Mouse (Mus musculus) heart, postnatal 10 days (tissue): ENCODE measurements at regions not wholly inside any gene's neighbourhood (a gene's known extent, or its start where the extent isn't known, plus 50 kb on each side); places are given as distances from the start of the nearest gene placed in this dataset.

Source experiments
- DNase-seq, 2 experiments: peaks; one replicate each; pipeline ENCODE4 v3.0.0; 2021
- intact Hi-C: fragments of 180-260 bp; cut with DNase I; formaldehyde crosslinking; loops from one replicate; pipeline ENCODE4 v1.15.1; 2025

DNA sequence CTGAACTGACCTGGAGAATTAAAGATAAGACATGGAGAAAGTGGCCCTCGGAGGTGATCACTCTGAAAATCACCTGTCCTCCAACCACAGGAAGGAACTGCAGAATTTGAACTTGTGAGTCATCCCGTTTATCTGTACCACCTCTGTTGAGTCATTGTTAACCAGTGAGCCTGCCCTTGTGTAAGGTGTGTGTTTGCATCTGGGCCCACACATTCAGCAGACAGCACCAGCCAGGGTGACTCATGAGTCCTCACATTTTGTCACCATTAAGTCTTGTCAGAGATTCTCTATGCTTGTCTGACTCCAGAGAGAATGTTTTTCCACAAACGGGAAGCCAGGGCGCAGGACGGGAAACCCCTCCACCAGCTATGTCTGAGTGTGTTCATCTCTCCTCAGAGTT is 75.0 kb upstream of the Tspan2 start:
- no peak for DNase-seq
- intact Hi-C loops, result no loop called here

DNA sequence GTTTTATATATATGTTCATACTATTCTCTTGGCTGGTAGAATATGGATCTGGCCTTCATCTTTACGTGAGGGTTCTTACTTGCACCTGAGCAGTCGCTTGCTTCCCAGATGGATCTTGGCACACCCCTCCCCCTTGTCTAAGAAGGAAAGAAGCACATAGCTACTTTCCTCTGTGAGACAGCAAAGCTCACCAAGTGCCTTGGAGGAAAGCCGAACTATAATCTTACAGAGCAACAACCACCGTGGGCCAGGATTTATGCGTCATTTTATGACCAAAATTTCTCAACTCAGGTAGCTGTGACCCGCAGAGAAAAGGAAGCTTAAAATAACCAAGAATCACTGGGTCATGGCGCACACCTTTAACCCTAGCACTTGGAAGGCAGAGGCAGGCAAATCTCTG is 73.0 kb upstream of the Tspan2 start:
- intact Hi-C loops, result no loop called here

DNA sequence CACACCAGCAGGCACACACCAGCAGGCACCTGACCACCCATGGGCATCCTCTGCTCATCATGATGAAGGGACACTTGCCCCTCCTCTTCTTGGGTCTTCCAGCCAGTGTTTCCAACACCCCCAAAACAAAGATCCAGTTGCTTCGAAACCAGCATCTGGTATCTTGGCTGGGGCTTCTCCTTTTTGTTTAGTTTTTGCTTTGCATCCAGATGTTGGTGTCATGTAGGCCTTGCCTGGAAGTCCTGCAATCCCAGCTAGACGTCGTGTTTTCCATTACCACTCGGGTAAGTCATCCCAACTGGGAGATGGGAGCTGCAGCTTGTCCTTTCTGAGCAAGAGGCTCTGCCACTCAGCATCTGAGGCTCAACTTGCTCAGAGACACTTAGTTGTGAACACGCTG is 70.6 kb upstream of the Tspan2 start:
- intact Hi-C loops, result no loop called here
- no peak for DNase-seq

More for the DNA sequence above, 73.0 kb upstream of the Tspan2 start:
- DNase-seq, result no peak

DNA sequence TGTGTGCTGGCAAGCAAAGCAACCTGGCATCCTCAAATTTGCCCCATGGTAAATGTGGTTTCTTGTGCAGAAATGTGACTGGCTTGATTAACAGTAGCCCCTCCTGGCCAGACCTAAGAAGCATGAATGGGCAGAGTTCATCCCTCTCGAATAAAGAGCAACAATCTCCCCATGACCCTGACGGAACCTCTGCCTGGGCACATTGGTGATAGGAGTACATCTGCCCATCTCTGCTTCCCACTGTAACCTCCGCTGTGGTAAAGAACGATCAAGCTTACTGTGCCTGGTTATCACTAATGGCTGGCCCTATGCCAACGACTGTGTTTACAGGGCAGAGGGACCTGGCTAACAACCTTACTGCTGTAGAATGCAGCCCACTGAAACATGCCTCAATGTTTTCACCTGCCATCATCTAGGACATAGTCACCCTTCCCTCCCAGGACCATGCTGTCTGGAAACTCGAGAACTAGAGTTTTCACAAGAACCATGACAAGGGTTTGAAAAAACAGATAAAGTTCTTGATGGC is 69.6 kb upstream of the Tspan2 start:
- no peak for DNase-seq
- intact Hi-C loops, result no loop called here

DNA sequence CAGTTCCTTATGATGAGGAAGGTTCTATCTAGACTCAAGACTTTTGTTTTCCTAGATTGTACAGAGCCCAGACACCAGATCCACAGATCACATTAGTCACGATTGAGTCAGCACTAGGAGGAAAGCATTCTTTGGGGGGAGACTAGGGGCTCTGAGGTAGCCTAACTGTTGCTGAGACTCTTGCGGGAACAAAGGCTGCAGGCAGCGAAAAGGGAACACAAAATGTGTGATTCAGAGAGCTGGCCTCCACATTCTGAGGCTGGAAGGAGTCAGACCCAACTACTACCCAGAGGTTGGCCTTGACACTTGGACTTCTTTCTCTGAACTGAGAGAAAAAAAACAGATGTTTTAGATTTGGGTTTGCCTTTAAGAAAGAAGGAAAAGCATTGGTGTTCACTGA is 66.5 kb upstream of the Tspan2 start:
- no peak for DNase-seq
- intact Hi-C loops, result no loop called here

DNA sequence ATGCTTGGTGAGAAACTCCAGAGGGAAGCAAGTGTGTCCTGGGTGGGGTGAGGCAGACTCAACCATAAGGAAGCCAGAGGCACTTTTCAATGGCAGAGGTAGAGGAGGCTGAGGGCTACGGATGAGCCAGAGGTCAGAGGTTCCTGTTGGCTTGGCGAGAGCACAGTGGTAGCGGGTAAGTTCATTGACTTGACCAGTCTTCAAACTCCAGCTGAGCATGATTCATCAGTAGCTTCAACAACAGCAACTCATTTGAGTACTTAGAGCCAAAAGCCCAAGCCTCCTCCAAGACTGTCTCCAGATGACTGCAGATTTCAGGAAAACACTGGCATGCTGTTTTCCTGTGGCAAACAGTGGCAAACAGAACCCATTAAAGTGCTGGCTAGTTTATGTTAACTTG is 65.8 kb upstream of the Tspan2 start:
- intact Hi-C loops, result no loop called here
- no peak for DNase-seq

DNA sequence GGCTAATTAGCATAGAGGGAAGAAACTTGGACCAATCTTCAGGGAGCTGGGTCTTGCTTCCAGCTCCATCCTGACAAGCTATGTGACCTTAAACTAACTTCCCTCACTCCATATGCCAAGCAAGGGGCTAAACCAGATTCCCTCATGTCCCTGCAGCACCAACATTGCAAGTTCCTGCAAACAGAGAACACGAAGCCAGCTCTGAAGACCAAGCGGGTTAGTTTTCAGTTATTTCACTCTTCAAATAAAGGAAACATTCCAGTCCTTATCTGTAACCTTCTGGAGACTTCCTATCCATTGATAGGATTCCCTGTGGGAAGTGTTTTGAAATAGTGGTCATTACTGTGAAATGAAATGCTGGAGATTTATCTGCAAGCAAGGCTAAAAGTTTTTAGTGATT is 64.4 kb upstream of the Tspan2 start:
- peak; percentile 36 to 51 for DNase-seq
- intact Hi-C loops, result no loop called here

DNA sequence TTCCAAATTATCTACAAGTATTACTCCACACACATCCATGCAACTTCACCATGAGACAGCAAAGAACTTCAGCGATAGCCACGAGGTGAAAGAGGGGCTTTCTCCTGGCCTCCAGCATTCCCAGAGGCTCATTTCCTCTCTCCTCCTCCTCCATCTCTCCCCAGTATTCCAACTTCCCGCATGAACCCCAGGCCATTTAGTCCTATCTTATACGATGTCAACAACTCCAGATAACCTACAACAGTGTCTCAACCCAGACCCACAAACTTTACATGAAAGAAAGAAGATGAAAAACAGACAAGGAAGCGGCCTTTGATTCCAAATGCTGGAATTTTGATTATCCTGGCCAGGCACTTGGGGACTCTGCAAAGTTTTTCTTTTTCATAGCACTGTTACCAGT is 63.8 kb upstream of the Tspan2 start:
- DNase-seq, result no peak
- intact Hi-C loops, result no loop called here

DNA sequence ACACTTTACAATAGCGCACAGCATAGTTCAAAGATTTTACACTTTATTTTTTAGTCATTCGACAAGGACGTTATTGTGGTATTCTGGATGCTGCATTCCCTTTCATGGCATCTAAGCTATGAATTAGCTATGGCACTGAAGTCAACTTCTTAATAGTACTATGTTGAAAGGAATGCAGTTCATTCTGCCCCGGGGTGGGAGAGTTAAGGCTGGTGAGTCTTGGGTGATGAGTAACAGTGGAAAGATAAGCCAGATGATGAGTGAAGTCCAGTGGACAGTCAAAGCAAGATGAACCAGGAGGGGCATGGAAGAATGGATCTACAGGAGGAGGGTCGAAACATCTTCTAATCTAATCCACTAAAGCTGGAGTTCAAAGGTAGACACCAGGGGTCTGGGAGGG is 63.4 kb upstream of the Tspan2 start:
- intact Hi-C loops, result no loop called here
- DNase-seq, result no peak

DNA sequence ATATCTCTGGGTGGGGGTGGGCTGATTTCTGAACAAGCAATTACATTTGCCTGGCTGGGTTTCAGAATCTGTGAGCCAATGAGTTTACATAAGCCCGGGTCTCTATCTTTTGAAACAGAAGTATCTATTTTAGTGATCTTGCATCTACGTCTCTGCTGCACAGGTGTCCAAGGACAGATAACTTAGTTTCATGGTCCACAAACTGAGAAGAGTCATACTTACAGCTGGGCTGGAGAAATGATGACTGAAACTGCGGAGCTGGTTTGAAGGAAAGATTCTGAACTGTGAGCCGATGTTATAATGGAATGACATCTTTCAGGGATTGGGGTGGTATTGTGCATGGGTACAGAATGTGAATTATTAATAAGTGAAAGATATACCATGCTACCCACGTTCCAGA is 60.8 kb upstream of the Tspan2 start:
- no peak for DNase-seq
- intact Hi-C loops, result no loop called here

DNA sequence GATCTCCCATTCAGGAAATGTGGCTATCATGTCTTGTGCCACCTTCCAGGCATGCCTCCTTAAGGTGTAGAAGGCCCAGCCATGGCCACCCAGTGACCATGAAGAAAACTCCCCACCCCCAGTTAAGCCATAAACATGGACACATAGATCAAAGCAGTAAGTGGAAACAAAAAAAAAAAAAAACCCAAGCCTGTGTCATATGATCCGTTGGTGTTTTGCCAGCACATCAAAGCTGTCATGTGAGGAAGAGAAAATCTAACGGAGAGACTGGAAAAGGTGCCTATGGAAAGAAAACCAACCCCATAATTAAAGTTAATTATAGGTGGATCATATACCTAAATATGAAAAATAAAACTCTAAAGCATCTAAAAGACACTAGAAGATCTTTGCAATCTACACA is 60.3 kb upstream of the Tspan2 start:
- no peak for DNase-seq
- intact Hi-C loops, result no loop called here

DNA sequence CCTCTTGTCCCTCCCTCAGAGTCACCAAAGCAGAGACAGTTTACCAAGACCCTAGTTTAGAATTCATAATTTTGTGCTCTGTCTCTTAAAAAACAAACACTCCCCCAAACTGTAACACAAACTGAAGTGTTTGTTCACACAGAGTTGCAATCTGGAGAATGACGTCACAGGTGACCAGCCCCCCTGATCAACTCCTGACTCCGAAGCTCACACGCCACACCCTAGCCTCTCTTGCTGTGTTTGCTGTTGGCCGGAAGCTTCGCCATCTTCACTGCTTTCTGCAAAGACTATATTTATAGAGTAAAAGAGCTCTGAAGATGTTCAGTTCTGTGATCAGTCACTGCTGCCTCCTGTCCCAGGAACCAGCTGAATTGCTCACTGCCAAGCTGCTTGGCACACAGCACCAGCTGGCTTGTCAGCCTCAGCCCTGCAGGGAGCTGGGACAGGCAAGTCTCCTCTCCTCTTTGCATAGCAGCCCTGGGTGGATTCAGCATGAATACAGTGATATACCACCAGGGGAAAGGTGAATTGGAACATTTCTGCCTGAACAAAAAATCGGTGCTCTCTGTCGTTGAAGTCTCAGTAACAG is 57.3 kb upstream of the Tspan2 start:
- DNase-seq, result no peak
- intact Hi-C loops, result no loop called here

DNA sequence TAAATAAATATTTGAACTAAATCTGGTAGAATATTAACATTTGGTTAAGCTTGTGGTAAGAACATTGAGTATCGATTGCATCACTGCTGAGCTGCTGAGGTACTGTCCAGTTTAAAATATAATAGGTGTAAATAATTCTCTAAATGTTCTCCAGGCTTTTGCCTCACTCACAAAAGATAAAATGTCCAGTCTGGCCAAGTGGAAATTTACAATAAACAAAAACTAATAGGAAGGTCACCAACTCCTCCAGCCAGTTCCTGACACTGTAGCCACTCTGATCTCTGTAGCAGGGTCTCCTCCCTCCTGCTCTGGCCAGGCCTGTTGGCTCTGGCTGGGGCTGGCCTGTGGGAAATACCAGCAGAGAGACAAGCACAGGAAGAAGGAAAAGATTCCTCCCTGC is 55.8 kb upstream of the Tspan2 start:
- intact Hi-C loops, result no loop called here
- DNase-seq, result peak in 1 of 2 experiments; percentile 35

DNA sequence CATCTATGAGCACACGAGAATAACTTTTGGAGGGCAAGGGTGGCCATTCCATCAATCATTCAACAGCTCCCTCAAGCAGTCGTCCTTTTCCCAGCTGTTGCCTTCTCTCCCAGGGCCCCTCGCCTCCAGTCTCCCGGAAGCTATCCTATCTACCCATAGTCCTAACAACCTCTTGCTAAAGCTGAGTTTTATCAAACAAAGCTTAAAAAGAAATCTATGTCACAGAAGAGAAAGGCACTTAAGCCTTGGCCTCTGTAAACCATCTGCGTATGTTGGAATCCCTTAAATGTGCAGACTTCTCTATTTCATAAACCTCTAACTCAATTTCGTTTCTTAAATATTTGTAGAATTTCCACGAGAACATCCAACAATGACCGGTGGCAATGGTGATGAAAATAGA is 51.9 kb upstream of the Tspan2 start:
- DNase-seq, result no peak
- intact Hi-C loops, result no loop called here

DNA sequence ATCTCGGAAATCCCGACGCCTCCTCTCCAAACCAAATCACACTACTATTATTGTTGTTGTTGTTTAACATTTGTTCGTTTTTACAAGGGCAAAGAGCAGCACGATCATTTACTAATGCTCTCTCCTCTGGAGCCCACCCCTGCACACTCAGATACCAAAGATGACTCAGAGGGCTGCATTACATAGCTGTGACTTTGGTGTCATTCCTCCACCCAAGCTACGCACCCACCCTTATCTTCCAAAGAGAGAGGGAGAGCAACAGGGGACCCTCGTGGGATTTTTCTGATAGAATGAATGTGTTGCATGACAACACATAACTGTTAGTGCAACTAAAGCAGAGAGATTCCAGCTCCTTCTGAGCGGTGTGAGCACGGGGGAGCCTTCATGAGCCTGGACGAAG is 50.8 kb upstream of the Tspan2 start:
- peak in 1 of 2 experiments; percentile 29 for DNase-seq
- intact Hi-C loops, result no loop called here
